Mouse (Mus musculus) retina, adult 2 months (tissue): ENCODE data around the gene Fbxo6.
"Not testable (repeated sequence)": the region's sequence is repeated elsewhere in the genome, so short reads cannot be mapped to it uniquely, and the experiment has no call there.

Experiments
- DNase-seq: peaks from one replicate; pipeline ENCODE4 v3.0.0-alpha.2; 2012; ENCODE audit warnings: low read depth, low spot score

Fbxo6 gene

DNA sequence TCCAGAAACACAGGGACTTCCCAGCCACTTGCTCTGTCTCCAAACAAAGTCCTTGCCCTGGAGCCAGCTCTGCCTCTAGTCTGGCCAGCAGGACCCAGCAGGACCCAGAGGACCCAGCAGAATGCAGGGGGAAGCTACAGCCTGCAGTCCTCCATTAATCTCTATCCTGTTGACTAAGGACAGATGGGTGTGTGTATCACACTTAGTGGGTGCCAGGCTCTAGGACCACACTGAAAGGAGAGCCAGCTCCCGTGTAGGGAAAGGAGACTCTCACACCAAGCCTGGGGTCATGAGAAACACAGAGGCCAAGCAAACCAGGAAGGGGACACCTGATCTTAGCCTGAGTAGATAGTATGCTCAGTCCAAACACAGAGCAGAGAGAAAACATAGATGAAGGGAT is 23.7 kb downstream of the Fbxo6 start:
- DNase-seq: no peak

DNA sequence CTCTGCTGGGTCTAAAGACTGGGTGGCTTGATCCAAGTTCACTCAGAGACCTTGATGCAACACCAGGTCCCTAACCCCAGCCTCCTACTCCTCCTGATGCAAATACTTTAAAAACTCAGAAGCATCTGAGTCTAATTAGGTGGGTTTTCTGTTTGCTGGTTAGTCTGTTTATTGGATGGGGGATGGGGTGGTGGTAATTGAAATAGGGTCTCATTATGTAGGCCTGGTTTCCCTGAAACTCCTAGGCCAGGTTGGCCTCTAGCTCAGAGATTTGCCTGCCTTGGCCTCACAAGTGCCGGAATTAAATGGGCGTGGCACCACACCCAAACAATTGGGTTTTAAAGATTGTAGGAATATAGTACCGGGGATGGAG is 29.3 kb downstream of the Fbxo6 start:
- DNase-seq: no peak

DNA sequence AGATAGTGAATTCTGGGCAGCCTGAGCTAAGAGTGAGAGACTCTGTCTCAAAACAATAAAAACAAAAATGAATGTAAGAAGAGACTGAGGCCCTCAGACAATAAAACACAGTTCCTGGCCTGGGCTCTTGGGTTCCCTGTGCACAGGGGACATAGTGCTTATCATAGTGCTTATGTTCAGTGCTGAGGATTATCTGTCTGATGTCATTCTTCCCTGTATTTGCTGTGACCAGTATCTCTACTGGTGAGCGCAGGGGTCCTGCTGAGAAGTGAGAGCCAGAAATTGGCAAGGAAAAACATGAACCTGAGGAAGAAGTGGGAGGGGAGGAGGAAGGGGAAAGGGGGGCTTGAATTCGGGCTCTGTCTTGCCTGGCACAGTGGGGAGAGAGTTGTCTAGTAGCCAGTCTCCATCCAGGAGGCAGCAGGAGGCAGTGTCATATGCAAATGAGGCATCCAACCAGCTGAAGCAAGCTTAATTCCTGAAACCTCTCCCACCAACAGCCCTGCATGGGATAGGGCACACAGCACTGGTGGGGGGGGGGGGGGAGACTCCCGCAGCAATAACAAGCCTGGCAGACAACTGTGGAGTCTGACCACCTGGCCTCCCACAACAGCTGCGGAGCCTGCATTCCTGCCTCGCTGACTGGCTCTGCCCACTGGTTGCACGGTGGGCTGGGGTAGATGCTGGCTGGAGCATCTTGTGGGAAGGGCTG is 29.8 kb downstream of the Fbxo6 start:
- DNase-seq: no peak

DNA sequence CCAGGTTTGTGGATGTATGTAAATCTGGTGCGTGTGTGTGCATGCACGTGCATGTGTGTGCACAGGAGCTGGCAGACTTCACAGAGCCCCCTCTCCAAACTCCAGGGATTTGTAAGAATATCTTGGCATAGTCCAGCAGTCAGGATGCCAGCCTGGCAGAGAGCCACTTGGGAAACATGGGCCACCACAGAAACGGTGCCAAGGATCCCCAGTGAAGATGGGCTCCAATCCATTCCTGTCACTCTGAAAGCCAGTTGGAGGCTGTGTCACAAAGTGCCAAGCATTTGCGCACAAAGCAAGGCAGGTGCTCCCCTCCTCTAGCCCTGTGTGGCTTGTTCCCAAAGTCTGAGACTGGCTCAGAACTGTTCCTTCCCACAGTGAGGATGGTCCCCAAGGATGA is 30.6 kb downstream of the Fbxo6 start:
- no peak for DNase-seq

DNA sequence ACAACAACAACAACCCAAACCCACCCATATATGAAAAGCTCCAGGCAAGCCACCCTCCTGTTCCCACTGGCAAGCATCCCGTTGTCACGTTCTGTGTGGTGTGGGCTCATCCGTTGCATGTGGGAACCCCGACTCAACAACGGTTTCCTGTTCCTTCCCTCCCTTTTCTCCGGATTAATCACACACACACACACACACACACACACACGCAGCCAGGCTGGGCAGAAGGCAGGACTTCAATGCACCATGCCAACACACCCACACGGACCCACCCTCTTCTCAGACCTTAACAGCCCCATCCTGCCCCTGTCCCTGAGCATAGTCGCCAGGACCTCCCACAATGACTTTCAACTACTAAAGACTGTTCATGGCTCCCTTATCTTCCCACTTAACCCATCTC is 31.4 kb downstream of the Fbxo6 start:
- DNase-seq: no peak

DNA sequence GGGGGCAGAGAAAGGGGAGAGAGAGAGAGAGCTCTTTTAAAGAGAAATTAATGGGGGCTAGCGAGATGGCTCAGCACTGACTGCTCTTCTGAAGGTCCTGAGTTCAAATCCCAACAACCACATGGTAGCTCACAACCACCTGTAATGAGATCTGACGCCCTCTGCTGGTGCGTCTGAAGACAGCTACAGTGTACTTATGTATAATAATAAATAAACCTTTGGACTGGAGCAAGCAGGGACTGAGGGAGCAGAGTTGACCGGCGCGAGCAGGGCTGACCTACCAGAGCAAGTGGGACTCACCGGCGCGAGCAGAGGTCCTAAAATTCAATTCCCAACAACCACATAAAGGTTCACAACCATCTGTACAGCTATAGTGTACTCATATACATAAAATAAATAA is 32.4 kb downstream of the Fbxo6 start:
- DNase-seq: not testable (repeated sequence)

DNA sequence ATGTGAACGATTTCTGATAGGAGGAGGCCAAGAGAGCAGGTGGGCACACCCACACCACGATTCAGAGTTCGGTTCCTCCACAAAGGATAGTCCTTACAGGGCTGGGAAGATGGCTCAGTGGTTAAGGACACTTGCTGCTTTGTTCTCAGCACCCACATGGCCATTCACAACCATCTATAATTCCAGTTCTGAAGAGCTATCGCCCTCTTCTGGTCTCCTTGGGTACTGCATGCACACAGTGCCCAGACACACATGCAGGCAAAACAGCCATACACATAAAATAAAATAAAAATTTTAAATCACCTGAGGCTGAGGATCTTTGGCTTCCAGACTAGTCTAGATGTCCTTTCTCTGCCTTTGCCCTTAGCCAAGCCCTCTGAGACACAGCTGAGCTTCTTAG is 34.5 kb downstream of the Fbxo6 start:
- DNase-seq: no peak

DNA sequence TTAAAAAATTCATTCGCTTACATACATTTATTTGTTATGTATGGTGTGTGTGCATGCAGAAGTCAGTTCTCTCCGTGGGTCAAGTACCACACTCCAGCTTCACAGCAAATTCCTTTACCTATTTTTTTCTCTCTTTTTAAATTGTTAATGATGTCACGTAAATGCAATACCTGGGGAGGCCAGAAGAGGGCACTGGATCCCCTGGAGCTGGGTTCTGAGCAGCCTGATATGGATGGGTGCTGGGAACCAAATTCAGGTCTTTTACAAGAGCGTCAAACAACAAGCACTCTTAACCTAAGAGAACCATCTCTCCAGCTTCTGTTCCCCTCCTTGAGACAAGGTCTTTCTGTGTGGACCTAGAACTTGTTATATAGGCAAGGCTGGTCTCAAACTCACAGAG is 35.3 kb downstream of the Fbxo6 start:
- DNase-seq: no peak

DNA sequence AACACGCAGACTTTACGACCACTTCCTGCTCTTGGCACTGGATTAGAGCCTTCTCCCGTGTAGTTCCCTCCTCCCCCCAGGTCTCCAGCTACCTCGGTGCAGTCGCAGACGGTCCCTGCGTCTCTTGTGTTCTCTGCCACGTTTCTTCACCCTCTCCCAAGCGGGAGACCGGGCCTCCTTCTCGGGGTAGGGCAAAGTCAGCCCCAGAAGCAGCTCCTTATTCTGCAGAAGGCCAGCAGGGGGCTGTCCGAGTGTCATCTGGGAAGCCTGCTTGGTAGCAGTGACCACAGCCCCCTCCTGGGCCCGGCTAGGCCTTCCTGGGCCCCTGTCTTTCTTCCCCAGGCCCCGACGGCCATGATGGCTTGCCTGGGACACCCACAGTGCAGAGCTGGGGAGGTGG is 36.5 kb downstream of the Fbxo6 start:
- DNase-seq: no peak

DNA sequence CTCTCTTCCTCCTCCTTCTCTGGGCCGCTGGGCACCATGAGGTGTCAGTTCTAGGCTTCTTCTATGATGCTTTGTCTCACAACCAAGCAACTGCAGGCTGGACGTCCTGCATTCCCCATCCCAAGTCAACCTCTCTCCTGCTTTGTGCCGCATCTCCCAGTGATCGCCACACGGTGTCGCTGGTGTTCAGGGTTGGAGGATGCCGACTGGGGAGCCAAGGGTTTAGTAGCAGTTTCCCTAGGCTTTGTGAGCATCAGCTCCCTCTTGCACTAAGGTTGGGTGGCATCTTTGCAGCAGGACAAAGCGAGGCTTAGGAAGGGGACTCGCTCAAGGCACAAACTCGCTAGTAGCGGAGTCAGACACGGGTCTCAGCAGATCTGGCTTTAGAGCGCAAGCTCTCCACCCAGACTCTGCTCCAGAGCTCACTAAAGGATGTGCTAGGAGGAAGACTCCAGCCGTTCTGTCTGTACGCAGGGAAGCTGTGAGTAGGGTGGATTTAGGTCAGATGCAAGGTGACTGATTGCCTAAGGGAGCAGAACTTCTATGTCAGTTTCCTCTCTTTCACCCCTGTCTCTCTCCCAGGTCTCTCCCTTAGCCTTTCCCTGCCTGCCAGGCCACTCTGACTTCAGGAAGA is 37.1 kb downstream of the Fbxo6 start:
- peak; percentile 75 for DNase-seq

DNA sequence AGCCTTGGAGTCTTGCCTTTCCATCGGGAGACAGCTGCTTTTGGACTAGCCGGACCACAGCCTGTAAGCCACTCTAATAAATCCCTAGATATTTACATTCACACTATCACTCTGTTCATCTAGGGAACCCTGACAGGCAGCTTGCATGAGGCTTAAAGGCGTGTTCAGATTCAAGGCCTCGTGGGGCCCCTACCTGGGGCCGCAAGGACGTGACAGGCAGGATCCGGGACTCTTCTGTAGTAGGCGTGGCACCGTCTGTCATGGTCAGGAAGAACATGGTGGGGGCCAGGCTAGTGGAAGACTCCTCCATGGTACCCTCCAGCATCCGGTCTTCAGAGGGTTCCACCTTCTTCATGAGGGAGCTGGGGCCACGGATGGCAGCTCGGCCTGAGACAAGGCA is 39.4 kb downstream of the Fbxo6 start:
- no peak for DNase-seq

DNA sequence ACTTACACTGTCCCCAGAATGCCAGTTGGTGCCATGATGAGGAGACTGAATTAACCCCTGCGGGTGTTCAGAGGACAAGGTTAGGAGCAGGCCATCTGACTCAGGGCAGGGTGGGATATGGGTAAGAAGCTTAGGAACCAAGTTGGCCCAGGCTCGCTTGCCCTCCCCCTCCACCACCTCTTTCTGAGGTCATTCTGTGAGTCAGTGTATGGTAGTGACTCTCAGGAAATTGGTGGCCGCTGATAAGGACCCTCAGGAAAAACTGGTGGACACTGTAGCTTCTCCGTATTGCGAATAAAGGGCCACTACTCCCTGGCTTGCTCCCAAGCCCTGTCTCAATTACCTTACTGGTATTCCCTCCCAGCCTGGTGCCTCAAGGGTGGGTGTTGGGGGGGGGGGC is 42.7 kb downstream of the Fbxo6 start:
- no peak for DNase-seq

DNA sequence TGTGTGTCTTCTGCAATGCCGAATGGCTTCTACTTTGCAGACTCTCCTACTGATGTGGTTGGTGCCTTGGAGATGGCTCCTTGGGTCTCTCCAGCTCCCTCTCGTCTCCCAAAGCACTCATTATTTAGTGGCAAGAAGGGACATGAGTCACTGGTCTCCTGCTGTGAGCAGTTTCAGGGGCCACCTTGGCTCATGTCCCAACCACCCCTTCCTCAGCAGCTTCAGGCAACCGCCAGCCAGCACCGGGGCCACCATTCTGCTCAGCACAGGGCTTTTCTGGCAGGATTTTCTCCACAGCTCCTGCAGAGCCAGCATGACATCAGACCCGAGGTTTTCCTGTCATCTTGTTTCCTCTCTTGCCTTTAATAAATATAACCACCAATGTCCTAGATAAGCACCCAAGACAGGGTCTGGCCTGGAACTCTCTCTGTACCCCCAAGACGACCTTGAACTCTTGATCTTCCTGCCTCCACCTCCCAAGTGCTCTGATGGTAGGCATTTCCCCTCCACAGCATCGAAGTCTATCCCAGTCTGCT is 43.3 kb downstream of the Fbxo6 start:
- DNase-seq: no peak

DNA sequence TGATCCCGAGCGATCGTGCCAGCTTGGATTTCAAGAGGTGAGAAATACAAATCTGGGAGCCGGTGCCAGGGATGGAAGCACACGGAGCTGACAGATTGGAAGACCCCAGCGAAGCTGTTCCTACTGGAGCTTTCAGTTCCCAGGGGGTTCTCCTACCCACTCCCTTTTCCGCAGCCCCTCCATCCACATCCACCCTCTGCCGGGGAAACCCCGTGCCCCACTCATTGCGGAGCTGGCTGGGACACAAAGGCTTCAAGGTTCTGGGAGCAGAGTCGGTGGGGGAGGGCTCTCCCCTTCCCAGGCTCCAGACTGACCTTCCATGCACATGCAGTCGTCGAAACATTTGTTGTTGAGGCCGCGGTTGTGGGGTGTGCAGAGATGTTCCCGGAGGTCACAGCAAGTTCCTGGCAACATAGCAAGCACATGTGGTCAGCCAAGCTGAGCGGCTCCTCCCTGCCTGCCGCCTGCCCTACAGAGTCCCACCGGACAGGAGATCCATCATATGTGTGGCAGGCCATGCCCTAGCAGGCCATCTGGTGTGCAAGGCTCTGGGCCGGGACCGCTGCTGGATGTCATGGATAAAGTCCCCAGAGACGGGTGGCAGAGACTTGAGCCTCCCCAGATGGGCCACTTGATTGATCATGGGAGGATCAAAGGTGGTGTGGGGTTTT is 44.2 kb downstream of the Fbxo6 start:
- no peak for DNase-seq

DNA sequence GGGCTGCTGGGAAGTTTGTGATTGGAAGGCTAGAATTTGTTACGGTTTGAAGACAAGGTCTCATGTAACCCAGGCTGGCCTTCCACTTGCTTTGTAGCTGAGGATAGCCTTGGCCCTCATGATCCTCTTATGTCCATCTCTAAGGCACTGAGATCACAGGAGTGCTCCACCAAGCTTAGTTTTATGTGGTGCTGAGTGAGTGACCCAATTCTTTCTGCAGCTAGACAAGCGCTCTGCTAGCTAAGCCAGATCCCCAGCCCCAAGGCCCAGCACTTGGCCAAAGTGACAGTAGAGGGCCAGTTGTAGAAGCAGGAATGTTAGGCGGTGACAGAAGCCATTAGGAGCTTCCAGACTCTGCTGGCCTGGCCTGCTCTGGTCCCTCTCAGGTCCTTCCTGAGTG is 47.8 kb downstream of the Fbxo6 start:
- peak; percentile 62 for DNase-seq

DNA sequence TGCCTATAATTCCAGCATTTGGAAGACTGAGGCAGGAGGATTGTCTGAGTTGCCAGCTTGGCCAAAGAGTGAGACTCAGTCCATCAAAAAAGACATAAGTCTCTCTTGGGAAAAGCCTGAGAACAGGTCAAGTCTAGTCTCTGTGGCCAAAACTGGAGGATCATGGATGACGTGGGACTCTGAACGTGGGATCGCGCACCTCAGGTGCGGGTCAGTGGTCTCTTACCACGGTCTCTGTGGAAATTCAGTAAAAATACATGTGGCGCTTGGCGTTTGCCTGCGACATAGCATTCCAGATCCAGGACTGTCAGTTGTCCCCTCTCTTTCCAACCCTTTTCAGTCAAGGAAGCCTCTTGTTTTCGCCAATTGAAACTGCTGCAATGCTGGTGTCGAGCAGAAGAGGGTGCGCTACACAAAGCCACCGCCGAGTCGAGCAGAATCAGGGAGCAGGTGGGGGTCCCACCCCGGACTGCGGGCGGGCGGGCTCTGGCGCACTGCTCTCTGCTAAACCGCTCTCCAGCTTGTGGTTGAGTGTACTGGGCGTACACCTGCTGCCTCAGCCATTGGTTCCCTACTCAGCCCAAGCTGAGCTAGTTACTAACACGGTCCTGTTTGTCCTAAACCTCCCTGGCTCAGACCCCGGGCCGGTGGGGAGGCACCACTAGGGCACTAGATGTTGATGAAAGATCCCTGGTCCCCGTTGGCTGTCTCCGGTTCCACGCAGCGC is 50.0 kb downstream of the Fbxo6 start:
- DNase-seq: no peak

DNA sequence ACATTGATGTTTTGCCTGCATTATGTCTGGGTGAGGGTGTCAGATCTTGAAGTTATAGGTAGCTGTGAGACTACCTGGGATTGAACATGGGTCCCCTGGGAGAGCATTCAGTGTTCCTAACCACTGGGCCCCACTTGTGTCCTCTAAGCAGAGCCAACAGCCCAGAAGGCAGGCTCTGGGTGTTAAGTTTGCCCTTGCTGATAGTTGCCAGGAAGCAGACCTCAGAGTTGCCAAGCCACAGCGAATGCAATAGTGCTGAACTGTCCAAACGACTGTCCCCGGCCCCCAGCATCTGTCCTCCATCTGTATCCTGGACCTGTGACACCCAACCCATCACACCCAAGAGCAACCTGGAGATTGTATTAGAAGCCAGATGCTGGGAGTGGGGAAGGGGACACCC is 53.3 kb downstream of the Fbxo6 start:
- DNase-seq: no peak

DNA sequence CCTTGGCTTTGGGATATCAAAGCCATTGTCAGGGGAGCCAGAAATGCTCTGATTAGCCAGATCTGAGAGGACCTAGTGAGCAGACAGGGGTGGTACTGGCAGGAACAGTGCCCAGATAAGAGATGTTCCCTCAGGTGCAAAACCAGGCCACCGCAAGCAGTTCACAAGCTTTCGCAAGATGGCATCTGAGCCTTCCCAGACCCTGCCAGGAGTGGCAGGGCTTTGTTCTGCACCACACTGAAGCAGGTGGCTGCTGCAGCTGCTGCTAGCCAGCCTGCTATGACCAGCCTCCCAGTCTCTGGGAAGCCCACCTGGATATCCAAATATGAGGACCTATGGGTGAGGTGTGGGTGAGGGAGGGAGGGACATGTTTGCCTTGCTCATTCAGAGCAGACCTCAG is 54.0 kb downstream of the Fbxo6 start:
- DNase-seq: no peak
